Mouse (Mus musculus) testis, postnatal 14 days (tissue): ENCODE results near the gene Rnf38.
A peak's percentile ranks its signal among the peaks of the same experiment; 100 is the strongest.

ENCODE experiments used
- DNase-seq: peaks from one replicate; pipeline ENCODE4 v3.0.0; 2021; ENCODE audit warnings: low spot score

Gene Rnf38

GRCm38 (mm10) chr4:44119410-44120201, 114.0 kb downstream of the Rnf38 start:
- DNase-seq: no peak

GRCm38 (mm10) chr4:44115046-44115445, 118.5 kb downstream of the Rnf38 start:
- DNase-seq: no peak

- DNase-seq: no peak
Observed at GRCm38 (mm10) chr4:44113393-44114138, 120.0 kb downstream of the Rnf38 start.

- DNase-seq: no peak
Observed at GRCm38 (mm10) chr4:44112741-44113140, 120.8 kb downstream of the Rnf38 start.

GRCm38 (mm10) chr4:44110771-44111170, 122.8 kb downstream of the Rnf38 start:
- DNase-seq: no peak

GRCm38 (mm10) chr4:44108297-44108696, 125.3 kb downstream of the Rnf38 start:
- no peak for DNase-seq

- no peak for DNase-seq
Observed at GRCm38 (mm10) chr4:44107339-44107738, 126.2 kb downstream of the Rnf38 start.

GRCm38 (mm10) chr4:44106297-44106821, 127.2 kb downstream of the Rnf38 start:
- DNase-seq: no peak

- no peak for DNase-seq
Observed at GRCm38 (mm10) chr4:44104195-44104917, 129.2 kb downstream of the Rnf38 start.

- DNase-seq: no peak
Observed at GRCm38 (mm10) chr4:44103620-44104019, 130.0 kb downstream of the Rnf38 start.

- DNase-seq: no peak
Observed at GRCm38 (mm10) chr4:44097576-44098335, 135.8 kb downstream of the Rnf38 start.

GRCm38 (mm10) chr4:44094475-44094874, 139.1 kb downstream of the Rnf38 start:
- DNase-seq: no peak

- DNase-seq: no peak
Observed at GRCm38 (mm10) chr4:44092359-44092758, 141.2 kb downstream of the Rnf38 start.

- no peak for DNase-seq
Observed at GRCm38 (mm10) chr4:44085566-44085965, 148.0 kb downstream of the Rnf38 start.

GRCm38 (mm10) chr4:44084602-44085325, 148.8 kb downstream of the Rnf38 start:
- DNase-seq: no peak

GRCm38 (mm10) chr4:44083945-44084344, 149.6 kb downstream of the Rnf38 start, which contains the start of gene Gne:
Gne (minus strand) TSS chr4:44084177.
- DNase-seq: peak; percentile 42

- no peak for DNase-seq
Observed at GRCm38 (mm10) chr4:44078358-44078933, 155.1 kb downstream of the Rnf38 start.
